Mouse (Mus musculus): ENCODE measurements around the gene Gm28051.
A peak's percentile ranks its signal among the peaks of the same experiment; 100 is the strongest.

Gm28051 gene

DNA sequence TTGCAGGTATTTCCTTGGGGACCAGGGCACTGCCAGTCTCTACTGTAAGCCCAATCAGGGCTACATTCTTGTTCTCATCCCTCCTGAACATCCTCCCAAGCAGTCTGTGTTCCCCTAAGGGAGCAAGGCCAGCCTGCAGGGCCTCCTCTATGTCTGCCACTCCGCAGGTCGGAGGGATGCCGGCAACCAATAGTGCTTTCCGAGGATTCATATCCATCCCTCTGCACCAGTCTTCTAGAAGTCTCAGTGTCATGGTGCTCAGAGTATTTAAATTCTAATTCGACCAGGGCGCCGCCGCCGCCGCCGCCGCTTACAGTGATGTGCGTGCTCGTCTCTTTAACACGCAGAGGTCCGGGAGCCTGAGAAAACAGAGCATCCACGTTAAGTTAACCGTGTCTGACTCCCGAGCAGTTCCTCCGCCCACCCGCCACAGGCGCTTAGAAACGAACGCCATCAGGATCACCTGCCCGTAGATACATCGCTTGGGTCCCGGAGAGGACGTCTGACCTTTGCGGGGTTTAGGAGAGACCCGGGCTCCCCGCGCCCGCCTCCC, 14.5 kb downstream of the Gm28051 start:
- DNase-seq (ENCODE audit: low read depth, low spot score) = no peak

DNA sequence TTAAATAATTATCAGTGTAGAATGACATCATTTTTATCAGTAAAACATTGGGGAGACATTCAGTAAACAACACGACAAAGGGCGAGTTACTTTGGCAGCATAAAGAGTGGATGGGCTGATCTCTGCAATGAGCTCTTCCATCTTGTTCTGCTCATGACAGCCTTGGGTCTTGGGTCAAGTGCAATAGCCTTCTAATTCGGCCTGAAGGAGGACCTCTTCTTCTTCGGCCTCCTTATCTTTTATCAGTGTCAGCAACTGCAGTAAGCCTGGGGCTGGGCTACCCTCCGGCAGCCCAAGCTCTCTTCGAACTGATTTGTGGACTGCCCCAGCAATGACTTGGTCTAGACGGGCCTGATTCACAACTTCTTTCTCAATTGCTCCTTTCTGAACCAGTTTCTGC, 15.5 kb downstream of the Gm28051 start:
- no peak for DNase-seq (ENCODE audit: low read depth, low spot score)

DNA sequence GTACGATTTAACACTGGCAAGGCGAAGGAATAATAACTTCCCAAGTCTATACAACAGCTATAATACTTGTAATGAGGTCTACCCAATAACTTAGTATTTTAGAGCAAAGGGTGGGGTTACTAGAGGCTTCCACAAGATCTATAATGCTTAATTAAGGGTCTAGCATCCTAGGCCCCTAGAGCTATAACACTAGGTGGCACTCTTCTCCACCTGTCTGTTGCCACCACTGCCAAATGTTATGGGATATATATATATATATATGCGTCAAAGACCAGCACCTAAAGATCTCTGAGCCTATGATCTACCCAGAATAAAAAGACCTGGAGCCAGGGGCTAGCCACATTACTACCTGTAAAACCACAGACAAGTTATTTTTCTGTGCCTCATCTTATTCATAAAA, 17.3 kb downstream of the Gm28051 start:
- peak; percentile 36 for DNase-seq (ENCODE audit: low read depth, low spot score)

DNA sequence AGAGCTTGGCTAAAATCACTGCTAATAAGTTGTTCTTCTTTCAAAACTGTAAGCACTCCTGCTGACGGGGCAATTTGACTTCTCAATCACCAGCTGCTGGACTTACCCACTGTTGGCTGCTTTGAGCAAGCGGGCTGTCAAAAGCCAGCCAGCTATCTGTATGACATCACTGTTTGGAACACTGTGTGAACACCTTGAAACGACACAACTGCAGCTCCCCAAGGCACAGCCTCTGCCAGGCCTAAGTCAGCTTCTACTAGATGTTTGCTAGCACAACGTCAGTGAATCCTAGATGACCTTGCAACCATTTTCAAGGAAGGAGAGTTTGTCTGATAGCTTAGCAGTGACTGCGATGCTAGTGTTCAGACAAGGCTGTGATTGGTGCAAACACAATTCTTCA, 18.5 kb downstream of the Gm28051 start:
- DNase-seq (ENCODE audit: low read depth, low spot score) = no peak

DNA sequence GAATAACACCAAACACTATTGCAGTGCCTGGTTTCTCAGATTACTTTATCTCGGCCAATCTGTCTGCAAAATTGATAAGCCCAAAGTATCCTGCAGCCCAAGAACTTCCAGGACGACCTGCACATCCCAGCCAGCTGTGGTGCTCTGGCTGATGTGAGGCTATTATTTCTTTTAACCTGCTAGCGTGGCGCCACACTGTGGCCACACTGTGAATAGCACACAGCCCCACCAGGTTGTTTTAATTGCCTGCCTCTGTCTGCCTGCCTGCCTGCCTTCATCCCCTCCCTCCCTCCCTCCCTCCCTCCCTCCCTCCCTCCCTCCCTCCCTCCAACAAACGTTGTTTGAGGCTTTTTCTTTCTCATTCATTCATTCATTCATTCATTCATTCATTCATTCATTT, 24.2 kb downstream of the Gm28051 start:
- peak; percentile 77 for DNase-seq (ENCODE audit: low read depth, low spot score)

DNA sequence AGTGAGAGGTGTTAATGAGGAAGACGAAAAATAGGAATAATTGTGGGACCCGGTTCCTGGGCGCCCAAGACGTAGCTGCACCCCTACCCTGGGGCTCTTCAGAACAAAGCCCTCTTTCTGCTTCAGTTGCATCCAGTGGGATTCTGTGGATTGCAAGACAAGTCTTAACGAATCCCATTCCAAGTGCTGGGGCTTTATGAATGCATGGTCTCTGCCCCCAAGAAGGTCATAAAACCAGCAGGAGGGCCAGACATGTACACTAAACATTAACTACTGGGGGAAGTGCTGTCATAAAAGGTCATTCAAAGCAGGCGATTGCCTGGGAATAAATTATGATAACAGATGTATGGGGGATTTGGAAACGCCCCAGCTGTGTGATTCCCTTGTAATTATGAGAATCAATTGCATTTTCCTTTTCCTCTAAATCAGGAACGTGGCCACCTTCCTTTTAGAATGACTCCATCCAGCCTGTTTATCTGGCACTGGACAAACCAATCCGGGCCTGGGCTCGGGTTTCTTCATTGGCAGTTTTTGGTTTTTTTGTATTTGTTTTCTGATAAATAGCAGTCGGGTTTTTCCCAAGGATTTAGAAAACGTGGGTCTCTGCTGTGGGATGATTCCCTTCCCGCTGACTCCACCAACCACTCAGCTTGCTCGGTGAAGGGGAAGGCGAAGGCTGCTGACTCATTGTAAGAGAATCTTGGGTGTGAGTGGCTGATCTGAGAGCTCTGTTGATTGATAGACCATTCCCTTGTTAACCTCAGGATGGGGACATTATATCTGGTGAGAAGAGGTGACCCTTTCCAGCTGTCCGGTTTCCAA, 26.6 kb downstream of the Gm28051 start:
- DNase-seq (ENCODE audit: low read depth, low spot score) = peak; percentile 53

DNA sequence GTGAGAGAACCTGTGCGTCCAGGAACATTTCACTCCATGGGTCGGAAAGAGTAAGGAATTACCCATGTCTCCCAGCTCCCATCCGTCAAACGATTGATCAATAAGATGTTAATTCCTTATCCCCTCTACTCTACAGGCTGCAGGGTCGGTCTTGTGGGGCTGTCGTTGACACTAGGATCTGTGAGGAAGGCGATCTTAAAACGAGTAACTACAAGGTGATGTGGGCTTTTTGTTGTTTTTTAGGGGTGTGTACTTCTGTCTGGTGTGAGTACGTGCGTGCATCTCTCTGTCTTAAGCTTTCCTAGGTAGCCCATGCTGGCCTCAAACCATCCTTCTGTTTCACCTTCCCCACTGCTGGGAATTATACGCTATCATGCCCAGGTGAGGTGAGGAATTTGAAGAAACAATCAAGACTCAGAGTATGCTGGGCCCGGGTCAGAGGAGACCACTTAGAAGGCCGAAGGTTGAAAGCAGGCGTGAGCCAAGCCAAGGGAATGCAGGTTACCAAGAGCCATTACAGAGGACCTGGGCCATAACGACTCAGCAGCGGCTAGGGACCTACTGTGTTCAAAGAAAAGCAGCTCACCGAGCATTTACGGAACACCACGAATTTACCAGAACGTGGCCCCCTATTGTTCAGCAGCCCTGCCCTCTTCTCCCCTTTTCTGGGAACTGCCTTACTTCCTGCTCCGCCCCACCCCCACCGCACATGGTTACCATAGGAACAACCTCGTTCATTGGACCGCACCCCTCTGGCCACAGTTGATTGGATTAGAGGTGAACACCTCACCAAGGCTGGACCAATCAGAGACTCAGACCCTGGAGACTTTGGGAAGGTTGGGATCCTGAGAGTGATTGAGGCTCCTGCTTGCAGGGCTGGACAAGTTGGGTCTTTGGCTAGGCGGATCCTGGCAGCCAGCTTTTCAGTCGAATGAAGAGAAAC, 27.4 kb downstream of the Gm28051 start:
- no peak for DNase-seq (ENCODE audit: low read depth, low spot score)

DNA sequence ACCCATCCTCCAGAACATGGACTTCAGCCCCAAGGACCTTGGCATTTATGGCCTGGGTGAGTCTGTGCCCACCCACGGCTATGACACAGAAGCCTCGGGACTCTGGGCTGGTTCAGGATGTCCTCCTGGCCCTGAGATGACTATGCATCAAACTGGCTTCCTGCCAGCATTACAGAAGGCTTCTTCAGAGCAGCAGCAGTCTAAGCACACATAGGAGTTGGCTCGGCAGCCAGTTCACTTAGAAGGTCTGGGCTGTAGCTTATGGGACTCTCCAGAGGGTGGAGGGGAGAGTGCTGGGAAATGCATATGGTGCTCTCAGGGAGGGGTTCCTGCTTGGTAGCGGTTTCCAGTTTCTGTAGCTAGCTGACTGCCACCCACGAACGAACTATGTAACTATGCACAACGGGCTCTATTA, 31.8 kb downstream of the Gm28051 start:
- DNase-seq (ENCODE audit: low read depth, low spot score) = peak; percentile 42

DNA sequence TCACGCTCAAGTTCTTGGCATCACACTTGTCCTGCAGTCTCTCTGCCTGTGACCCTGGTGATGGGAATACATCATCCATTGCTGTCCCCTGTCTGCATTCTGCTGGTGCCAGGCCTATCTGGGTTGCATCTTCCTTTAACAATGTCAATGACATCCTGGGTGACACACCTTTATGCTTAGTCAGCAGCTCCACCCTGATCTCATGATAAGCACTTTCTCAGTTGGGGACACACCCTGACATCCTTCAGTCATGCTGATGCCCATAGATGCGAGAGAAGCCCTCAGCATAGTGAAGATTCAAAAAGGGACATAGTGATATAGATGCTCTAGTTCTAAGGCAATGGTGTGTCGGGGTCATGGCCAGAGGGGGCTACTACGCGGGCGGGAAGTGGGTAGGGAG, 32.4 kb downstream of the Gm28051 start:
- no peak for DNase-seq (ENCODE audit: low read depth, low spot score)

DNA sequence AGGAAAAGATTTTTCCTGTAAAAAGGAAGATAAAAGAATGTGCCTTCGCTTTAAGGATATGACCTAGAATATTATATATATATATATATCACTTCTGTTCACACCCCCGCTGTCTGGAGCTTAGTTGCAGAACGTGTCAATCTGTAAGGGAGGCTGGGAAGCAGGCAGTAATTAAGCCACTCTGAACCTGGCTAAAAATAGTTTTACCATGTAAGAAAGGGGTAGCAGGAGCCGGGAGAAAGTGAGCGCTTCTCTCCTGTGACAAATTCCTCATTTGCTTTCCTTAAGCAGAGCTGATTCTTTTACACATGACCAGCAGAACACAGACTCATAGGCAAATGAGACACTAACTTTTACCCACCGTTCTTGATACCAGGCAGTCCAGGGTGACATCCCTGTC, 33.7 kb downstream of the Gm28051 start:
- DNase-seq (ENCODE audit: low read depth, low spot score) = no peak

DNA sequence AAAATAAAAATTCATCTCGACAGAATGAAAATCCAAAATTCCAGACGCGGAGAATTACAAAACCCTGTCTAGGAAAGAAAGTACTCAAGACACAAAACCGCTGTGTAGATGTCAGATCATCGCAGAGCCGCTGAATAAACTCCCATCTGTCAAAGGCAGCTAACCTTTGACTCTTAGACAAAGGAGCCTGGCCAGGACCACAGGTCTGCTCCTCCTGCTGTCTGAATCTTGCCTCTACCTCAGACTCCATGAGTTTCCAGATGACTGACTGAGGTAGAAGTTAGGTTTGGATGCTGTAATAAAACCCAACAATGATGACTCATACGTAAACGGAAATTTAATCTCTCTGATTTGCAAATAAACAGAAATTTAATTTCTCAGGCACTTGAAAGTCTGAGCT, 34.6 kb downstream of the Gm28051 start:
- peak; percentile 42 for DNase-seq (ENCODE audit: low read depth, low spot score)

DNA sequence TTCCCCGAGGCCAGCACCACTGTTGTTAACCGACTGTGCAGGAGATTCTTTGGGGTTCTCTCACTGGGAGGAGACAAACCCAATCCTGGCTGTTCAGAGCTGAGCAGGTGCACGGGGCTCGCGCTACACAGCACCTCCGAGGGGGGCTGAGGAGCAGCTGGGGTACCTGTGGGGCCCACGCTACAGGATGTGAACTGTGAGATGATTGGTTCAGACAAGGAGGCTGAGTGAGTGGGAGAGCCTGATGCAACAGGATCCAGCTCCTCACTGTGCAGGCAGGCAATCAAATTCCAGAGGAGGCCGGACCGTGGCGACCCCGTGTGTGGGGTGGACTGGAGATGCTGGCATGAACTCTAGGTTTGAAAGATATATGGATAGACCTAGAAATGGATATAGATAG, 35.1 kb downstream of the Gm28051 start:
- no peak for DNase-seq (ENCODE audit: low read depth, low spot score)

DNA sequence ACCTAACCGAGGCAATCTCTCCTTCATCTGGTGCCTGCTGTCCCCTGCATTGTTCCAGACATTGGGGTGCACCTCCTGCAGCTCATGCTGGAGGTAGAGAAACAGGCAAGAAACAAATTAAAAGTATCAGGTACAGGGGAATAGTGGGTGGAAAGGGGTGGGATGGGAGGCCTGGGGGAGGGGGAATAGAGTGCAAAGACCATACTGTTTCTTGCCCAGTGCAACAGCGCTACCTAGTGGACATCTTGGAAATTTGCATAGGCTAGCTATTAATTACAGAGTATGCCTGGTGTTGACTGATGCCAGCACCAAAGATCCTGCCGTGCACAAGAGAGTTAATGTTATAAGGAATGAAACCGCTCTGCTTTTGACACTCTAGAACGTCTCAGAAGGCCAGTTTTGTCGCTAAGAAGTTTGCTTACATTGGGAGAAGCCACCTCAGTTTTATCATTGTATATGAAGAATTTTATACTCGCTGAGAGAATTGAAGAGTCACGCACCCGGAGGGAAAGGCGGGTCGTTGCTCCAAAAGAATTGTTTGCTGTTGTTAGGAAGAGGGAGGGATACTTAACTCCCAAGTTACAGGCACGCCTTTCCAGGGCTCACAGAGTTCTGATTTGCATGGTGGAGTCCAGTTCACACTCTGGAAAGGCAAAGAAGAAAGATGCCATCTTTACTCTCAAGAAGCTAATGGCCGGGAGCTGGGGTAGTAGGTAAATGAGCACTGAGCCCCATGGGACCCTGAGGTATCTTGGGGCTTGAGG, 37.8 kb downstream of the Gm28051 start:
- peak; percentile 46 for DNase-seq (ENCODE audit: low read depth, low spot score)

DNA sequence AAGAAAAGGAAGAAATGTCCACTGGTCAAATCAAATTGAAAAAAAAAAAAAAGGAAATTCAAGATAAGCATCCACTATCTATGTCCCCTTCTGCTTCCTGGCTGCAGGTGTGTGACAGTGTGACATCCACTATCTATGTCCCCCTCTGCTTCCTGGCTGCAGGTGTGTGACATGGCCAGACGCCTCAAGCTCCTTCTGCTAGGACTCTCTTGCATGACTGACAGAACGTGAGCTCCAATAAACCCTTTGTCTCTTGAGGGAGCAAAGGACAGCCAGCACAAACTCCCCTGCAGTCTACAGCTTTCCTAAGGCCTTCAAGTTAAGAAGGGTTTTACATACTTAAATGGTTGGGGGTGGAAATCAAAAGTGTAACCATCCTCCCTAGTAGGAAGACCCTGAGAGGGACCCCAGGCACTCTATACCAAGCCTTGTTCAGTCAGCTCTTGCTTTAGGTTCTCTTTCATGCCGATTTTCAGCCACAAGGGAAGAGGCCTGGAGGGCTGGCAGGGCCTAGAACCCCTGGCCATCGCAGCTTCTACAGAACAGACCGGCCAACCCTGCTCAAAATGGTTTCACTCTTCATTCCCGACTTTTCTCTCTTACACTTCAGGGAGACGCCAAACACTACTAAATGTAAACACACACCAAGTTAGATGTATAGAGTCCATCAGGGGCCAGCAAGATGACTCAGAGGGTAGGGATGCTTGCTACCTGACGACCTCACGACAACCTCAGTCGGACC, 42.7 kb downstream of the Gm28051 start:
- no peak for DNase-seq (ENCODE audit: low read depth, low spot score)

DNA sequence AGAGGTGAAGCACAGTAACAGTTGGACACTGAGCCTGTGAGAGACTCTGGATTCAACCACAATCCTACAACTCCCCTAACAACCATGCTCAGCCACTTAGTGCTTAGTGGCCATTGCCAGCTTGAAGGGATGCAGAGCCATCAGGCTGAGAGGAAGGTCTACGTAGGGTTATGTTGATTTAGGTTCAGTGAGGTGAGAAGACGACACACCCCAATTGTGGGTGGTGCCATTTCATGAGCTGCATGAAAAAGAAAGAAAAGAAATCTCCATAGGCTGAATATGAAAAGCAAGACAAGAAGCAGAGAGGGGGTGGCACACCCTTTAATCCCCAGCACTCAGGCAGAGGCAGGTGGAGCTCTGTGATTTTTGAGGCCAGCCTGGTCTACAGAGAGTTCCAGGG, 43.4 kb downstream of the Gm28051 start:
- DNase-seq (ENCODE audit: low read depth, low spot score) = no peak

DNA sequence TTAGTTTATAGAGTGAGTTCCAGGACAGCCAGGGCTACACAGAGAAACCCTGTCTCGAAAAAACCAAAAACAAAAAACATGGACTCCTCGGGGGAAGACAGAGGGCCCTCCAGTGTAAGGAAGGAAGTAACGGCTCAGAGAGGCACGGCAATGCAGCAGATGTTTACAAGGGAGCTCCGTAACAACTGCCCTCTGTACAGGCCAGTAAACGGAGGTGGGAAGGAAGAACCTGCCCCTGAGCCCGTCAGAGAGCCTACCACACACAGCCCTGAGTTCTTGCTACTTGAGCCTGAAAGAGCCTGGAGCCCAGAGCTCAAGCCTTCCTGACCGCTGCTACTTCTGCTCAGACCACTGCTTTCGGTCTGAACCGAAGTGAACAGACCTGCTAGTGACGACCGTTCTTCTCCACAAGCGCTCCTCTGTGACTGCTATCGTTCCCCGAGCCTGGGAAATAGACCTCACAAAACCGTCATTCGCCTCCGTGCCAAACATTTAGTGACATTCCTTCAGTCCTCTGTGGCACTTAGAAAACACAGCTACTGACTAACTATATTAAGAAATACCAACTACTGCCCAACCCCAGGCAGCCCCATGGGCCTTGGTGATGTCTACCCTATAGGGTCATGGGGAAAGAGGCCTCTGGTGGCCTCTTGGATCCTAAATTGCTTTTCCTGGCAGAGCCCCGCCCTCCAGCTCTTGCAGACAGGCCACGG, 44.3 kb downstream of the Gm28051 start:
- no peak for DNase-seq (ENCODE audit: low read depth, low spot score)

DNA sequence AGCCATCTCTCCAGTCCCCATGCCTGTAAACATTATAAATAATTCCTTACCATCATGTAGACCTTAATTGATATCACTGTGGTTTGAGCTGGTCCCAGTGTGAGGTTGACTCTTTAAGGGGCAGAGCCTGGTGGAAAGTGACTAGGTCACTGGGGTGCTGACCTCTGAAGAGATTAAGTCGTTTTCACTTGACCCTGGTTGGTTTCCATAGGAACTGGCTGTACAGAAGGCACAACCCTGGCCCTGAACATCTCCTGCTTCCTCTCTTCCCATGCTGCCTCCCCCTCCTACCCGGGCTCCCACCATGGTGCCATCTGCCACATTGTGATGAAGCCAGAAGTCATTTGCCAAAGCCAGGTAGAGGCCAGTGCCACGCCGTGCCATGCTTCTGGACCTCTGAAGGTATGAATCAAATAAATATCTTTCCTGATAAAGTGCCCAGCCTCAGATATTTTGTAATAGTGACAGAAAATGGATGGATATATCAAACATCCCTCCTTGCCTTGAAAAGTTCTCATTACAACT, 46.7 kb downstream of the Gm28051 start:
- no peak for DNase-seq (ENCODE audit: low read depth, low spot score)

DNA sequence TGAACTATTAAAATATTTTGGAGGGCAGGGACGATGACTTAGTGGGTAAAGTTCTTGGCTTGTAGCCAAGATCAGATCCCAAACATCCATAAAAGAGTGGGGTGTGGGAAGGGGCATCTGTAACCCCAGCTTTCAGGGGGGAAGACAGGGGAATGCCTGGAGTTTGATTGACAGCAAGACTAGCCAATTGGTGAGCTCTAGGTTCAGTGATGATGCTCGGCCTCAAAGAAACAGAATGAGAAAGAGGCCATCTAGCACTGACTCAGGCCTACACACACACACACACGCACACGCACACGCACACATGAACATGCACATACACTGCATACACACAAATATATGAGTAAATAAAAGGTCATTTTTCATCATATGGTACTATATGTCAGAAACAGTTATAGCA, 47.7 kb downstream of the Gm28051 start:
- no peak for DNase-seq (ENCODE audit: low read depth, low spot score)

DNA sequence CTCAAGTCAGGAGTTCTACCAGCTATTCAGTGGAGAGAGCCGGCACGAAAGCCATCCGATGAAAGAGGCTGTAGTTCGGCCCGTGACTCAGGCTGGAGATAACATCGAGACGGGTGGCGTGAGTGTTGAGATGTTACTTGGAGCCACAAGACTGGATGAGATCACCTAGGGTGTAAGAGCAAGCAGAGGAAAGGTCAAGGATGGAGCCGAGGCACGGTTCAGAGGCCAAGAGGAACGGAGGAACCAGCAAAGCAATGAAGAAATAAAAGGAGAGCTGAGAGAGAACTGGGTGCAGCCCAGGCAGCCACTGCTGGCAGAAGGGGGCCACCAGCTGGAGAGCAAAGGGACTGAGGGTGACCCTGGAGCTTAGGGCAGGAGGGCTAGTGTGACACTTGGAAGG, 49.3 kb downstream of the Gm28051 start:
- no peak for DNase-seq (ENCODE audit: low read depth, low spot score)

DNA sequence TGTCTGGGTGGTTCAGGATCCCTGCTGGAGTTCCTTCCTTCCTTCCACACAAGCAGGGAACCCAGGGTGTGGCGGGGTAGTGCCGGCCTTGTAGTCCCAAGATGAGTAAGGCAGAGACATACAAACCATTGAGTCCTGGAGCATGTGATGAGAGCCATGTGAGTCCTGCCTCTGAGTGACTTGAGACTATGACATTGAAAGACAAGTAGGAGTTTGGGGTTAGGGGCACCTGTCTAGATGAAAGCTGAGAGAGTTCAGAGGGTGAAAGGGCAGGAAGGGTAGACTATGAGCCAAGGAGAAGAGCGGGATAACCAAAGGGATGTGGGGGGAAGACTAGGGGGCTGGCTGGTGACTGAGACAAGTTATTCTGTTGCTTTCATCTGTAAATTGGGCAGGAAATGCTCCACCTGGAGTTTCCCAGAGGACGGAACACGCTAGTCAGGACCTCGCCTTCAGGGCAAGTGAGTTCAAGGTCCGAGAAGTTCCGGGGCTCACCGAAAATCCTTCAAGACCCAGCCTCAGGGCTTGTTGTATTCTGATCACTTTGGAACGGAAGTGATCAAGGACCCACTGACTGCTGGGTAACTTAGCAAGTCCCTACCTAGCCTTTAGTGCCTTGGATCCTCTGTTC, 50.6 kb downstream of the Gm28051 start:
- no peak for DNase-seq (ENCODE audit: low read depth, low spot score)
